Mouse (Mus musculus) embryonic facial prominence, embryonic 11.5 days (tissue): ENCODE results near the gene Wdr63. TPM values are rescaled to one million over a fixed set of nuclear protein-coding genes. Genes with fewer than 3 reads are reported as not detected.

Experiments used
- ATAC-seq: fragments of 200-750 bp; cut with Nextera tagmentation; replicated peaks from 2 replicates; pipeline ENCODE4 v1.8.0; 2017; ENCODE audit warnings: low read depth; ENCODE audit not compliant: insufficient number of reproducible peaks, low FRiP score, low TSS enrichment
- DNase-seq: peaks from one replicate; pipeline ENCODE4 v3.0.0-alpha.2; 2015; ENCODE audit warnings: low spot score
- H3K27ac ChIP-seq: fragments of 300-500 bp; sonication (generic); replicated peaks from 2 replicates; pipeline ENCODE4 v1.5.1; 2014; ENCODE audit warnings: mild to moderate bottlenecking, low read depth, low read length, control low read depth
- H3K27me3 ChIP-seq: fragments of 300-500 bp; sonication (generic); 2 replicates; pipeline ENCODE4 v1.6.1; 2014; ENCODE audit warnings: mild to moderate bottlenecking, low read length, moderate library complexity, mixed read lengths; ENCODE audit not compliant: control insufficient read depth, insufficient read depth
- H3K36me3 ChIP-seq: fragments of 300-500 bp; sonication (generic); replicated peaks from 2 replicates; pipeline ENCODE4 v1.6.1; 2014; ENCODE audit warnings: low read depth, mild to moderate bottlenecking, low read length, moderate library complexity, mixed read lengths; ENCODE audit not compliant: control insufficient read depth, insufficient read depth
- H3K4me1 ChIP-seq: fragments of 300-500 bp; sonication (generic); 2 replicates; pipeline ENCODE4 v1.6.1; 2014; ENCODE audit warnings: low read length, mixed read lengths; ENCODE audit not compliant: control insufficient read depth, insufficient read depth
- H3K4me2 ChIP-seq: fragments of 300-500 bp; sonication (generic); 2 replicates; pipeline ENCODE4 v1.6.1; 2014; ENCODE audit warnings: low read depth, mild to moderate bottlenecking, control low read depth, low read length, moderate library complexity
- H3K4me3 ChIP-seq: fragments of 300-500 bp; sonication (generic); 2 replicates; pipeline ENCODE4 v1.5.1; 2014; ENCODE audit warnings: low read depth, low read length, control low read depth
- H3K9ac ChIP-seq: fragments of 300-500 bp; sonication (generic); replicated peaks from 2 replicates; pipeline ENCODE4 v1.6.1; 2014; ENCODE audit warnings: mild to moderate bottlenecking, control low read depth, low read length
- H3K9me3 ChIP-seq: fragments of 300-500 bp; sonication (generic); replicated peaks from 2 replicates; pipeline ENCODE4 v1.6.1; 2016; ENCODE audit warnings: mild to moderate bottlenecking, low read length, inconsistent platforms, mixed read lengths; ENCODE audit not compliant: control insufficient read depth
- WGBS: fragments of 180-500 bp; shearing (Covaris S2); extraction: QIAGEN DNeasy Blood & Tissue Kit; methylation state at CpG from one replicate; pipeline ENCODE4 v1.1.7; 2014; 5-methylcytosine and 5-hydroxymethylcytosine counted together
- polyA plus RNA-seq: library from polyadenylated mRNA; unstranded; fragments of >200 nt; fragmentation: Nextera tagmentation; extraction: Ambion mirVana; gene quantifications from 2 replicates; pipeline ENCODE4 v1.2.1, GENCODE M21; 2014

The Wdr63 gene
- polyA plus RNA-seq, 1 experiment from 2014 or later: 0.50 TPM

GRCm38 (mm10) chr3:146029234-146029633 lies 78.7 kb downstream of the Wdr63 start:
- 81% methylated on average over 3 of the region's 3 CpGs for WGBS
- H3K4me3 ChIP-seq: no peak overlapping the region
- H3K9ac ChIP-seq: no peak overlapping the region
- H3K9me3 ChIP-seq: no peaks in the 10 kb centered on the region
- H3K36me3 ChIP-seq: no peaks in the 10 kb centered on the region
- no peak overlapping the region for H3K4me2 ChIP-seq
- no peaks in the 10 kb centered on the region for H3K27me3 ChIP-seq
- no peaks in the 10 kb centered on the region for H3K4me1 ChIP-seq
- DNase-seq (no peak), ATAC-seq (no peak)
- no peak overlapping the region for H3K27ac ChIP-seq

GRCm38 (mm10) chr3:146028406-146028805 lies 79.5 kb downstream of the Wdr63 start:
- H3K4me3 ChIP-seq: no peak overlapping the region
- 76% methylated on average over 2 of the region's 2 CpGs for WGBS
- ATAC-seq: no peak

GRCm38 (mm10) chr3:146027116-146027515 lies 80.8 kb downstream of the Wdr63 start:
- 36% methylated on average over 6 of the region's 6 CpGs for WGBS
- Histone ChIP-seq H3K4me1 (no peaks in the 10 kb centered on the region), H3K4me2 (no peak overlapping the region), H3K27me3 (no peaks in the 10 kb centered on the region), H3K36me3 (no peaks in the 10 kb centered on the region), H3K9me3 (no peaks in the 10 kb centered on the region), H3K9ac (no peak overlapping the region), H3K4me3 (no peak overlapping the region), H3K27ac (no peak overlapping the region)
- DNase-seq (peak; percentile 44), ATAC-seq (no peak)

More at GRCm38 (mm10) chr3:146028406-146028805, 79.5 kb downstream of the Wdr63 start:
- Histone ChIP-seq H3K4me1 (no peaks in the 10 kb centered on the region), H3K4me2 (no peak overlapping the region), H3K27me3 (no peaks in the 10 kb centered on the region), H3K9me3 (no peaks in the 10 kb centered on the region), H3K36me3 (no peaks in the 10 kb centered on the region), H3K9ac (no peak overlapping the region), H3K27ac (no peak overlapping the region)
- DNase-seq: no peak

GRCm38 (mm10) chr3:146025499-146025898 lies 82.4 kb downstream of the Wdr63 start:
- Histone ChIP-seq H3K27me3 (no peaks in the 10 kb centered on the region), H3K36me3 (no peaks in the 10 kb centered on the region), H3K4me2 (no peak overlapping the region), H3K27ac (no peak overlapping the region), H3K4me3 (no peak overlapping the region), H3K9ac (no peak overlapping the region), H3K9me3 (no peaks in the 10 kb centered on the region), H3K4me1 (no peaks in the 10 kb centered on the region)
- ATAC-seq: no peak
- no peak for DNase-seq
- WGBS: 89% methylated on average over 6 of the region's 6 CpGs

GRCm38 (mm10) chr3:146024746-146025145 lies 83.2 kb downstream of the Wdr63 start:
- no peak overlapping the region for H3K9ac ChIP-seq
- no peaks in the 10 kb centered on the region for H3K4me1 ChIP-seq
- DNase-seq (no peak), ATAC-seq (no peak)
- no peak overlapping the region for H3K4me2 ChIP-seq
- H3K27ac ChIP-seq: no peak overlapping the region
- no peak overlapping the region for H3K4me3 ChIP-seq
- WGBS: 89% methylated on average over 7 of the region's 7 CpGs
- H3K9me3 ChIP-seq: no peaks in the 10 kb centered on the region
- no peaks in the 10 kb centered on the region for H3K27me3 ChIP-seq
- no peaks in the 10 kb centered on the region for H3K36me3 ChIP-seq

- Histone ChIP-seq H3K27me3 (no peaks in the 10 kb centered on the region), H3K36me3 (no peaks in the 10 kb centered on the region), H3K9me3 (no peaks in the 10 kb centered on the region), H3K4me2 (no peak overlapping the region), H3K4me1 (no peaks in the 10 kb centered on the region), H3K9ac (no peak overlapping the region), H3K27ac (no peak overlapping the region), H3K4me3 (no peak overlapping the region)
- 90% methylated on average over 9 of the region's 9 CpGs for WGBS
- ATAC-seq (no peak), DNase-seq (no peak)
Measured at GRCm38 (mm10) chr3:146022232-146022631, 85.7 kb downstream of the Wdr63 start.

- ATAC-seq (no peak), DNase-seq (no peak)
- Histone ChIP-seq H3K27ac (no peak overlapping the region), H3K27me3 (no peaks in the 10 kb centered on the region), H3K4me3 (no peak overlapping the region), H3K9me3 (no peaks in the 10 kb centered on the region), H3K4me1 (no peaks in the 10 kb centered on the region), H3K4me2 (no peak overlapping the region), H3K9ac (no peak overlapping the region), H3K36me3 (peaks cover 4% of the 10 kb centered on the region; the same call in 1 of the 2 replicates)
- 63% methylated on average over 9 of the region's 9 CpGs for WGBS
Measured at GRCm38 (mm10) chr3:146017521-146017920, 90.4 kb downstream of the Wdr63 start.

- Histone ChIP-seq H3K4me2 (no peak overlapping the region), H3K9ac (no peak overlapping the region), H3K4me1 (no peaks in the 10 kb centered on the region), H3K4me3 (no peak overlapping the region), H3K27ac (no peak overlapping the region), H3K27me3 (no peaks in the 10 kb centered on the region), H3K36me3 (peaks cover 4% of the 10 kb centered on the region; the same call in 1 of the 2 replicates), H3K9me3 (no peaks in the 10 kb centered on the region)
- 92% methylated on average over 13 of the region's 13 CpGs for WGBS
- DNase-seq (no peak), ATAC-seq (no peak)
Measured at GRCm38 (mm10) chr3:146016979-146017378, 91.0 kb downstream of the Wdr63 start.
